Mouse (Mus musculus): ENCODE data around the gene Pla2g15.
A peak's percentile ranks its signal among the peaks of the same experiment; 100 is the strongest.

The Pla2g15 gene

DNA sequence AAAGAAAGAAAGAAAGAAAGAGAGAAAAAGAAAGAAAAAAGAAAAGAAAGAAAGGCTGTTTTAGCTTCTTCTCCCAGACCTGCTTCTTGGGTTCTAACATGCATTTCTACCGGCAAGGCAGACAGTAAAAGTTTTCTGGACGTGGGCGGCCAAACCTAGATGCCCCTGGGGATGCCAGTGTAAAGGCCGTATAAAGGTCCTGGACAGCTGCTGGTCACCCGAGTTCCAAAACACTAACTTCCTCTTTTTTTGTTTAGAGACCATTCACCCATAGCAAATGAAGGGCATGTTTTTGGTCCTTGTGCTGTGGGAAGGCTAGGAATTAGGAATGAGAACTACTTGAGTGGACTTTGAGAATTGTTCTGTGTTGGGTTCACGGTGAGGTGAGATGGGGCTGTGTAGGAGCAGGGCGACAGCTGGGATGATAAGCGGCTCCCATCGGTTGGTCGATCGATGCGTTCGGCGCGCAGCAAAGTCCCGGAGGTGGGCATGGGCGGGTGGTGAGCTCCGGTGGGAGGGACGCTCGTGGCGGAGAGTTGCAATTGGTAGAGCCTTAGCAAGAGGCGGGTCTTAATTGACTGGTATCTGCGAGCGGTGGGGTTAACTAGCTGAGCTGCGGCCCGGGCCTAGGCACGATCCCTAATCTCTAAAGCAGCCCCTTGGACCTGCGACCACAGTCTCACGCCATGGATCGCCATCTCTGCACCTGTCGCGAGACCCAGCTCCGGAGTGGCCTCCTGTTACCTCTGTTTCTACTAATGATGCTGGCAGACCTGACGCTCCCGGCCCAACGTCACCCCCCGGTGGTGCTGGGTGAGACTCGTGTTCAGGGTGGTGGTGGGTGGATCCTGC lies at the start of gene Pla2g15:
TSS of gene Pla2g15 (plus strand) at position 599 of the 852 bp plus-strand sequence.
- peak; percentile 98 for DNase-seq (ENCODE audit: low read depth, low spot score)

DNA sequence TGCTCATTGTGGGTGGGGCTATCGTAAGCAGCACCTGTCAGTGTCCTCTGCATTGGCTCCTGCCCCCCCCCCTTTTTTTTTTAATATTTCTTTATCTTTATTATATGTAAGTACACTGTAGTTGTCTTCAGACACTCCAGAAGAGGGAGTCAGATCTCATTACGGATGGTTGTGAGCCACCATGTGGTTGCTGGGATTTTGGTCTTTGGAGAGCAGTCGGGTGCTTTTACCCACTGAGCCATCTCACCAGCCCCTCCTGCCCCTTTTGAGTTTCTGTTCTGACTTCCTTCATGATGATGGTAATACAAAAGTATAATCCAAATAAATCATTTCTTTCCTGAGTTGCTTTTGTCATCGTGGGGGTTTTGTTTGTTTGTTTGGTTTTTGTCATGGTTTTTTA lies 47.9 kb upstream of the Pla2g15 start:
- DNase-seq (ENCODE audit: low read depth, low spot score) = no peak

DNA sequence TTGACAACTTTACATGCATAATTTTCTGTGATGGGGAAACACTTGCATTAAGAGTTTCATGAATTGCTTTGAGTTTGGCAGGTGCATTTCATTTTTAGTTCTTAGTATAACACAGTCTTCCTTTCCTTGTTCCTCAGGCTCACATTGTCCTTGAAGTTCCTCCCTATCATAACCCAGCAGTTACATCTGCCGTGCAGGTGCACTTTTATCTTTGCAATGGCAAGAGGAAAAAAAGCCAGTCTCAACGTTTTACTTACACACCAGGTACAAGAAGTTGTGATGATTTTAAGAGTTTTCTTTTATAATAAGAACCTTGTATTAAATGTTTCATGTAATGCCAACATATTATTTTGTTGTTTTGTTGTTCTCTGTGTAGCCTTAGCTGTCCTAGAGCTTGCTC lies 46.3 kb upstream of the Pla2g15 start:
- no peak for DNase-seq (ENCODE audit: low read depth, low spot score)

DNA sequence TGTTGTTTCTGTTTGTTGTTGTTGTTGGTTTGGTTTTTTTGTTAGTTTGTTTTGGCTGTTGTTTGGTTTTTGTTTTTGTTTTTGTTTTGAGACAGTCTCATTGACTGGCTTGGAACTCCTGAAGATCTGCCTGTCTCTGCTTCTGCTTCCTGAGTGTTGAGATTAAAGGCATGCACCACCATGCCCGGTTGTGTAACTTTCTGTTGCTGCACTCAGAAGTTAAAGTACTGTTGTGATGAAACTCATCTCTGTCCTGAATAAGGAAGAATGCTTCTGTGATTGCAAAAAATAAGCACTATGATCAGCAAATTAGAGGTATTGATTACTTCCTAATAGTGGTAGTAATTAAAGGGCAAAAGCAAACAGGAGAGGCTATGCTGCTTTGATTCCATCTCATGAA lies 44.0 kb upstream of the Pla2g15 start:
- no peak for DNase-seq (ENCODE audit: low read depth, low spot score)

DNA sequence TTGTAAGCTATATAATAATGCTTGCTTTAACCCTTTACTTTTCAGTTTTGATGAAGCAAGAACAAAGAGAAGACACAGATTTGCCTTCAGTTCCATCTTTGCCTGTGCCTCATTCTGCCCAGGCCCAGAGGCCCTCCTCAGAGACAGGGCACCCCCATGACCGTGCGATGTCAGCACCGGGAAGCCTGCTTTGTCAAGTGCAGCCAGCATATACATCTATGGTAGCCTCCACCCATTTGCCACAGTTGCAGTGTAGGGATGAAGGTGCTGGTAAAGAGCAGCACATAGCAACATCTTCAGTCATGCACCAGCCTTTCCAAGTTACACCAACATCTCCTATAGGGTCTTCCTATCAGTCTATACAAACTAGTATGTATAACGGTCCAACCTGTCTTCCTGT lies 42.1 kb upstream of the Pla2g15 start:
- DNase-seq (ENCODE audit: low read depth, low spot score) = no peak

DNA sequence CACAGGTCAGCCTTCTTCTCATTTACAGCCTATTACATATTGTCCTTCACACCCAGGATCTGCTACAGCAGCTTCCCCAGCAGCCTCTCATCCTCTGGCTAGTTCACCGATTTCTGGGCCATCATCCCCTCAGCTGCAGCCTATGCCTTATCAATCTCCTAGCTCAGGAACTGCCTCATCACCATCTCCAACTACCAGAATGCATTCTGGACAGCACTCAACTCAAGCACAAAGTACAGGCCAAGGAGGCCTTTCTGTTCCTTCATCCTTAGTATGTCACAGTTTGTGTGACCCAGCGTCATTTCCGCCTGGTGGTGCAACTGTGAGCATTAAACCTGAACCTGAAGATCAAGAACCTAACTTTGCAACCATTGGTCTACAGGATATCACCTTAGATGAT lies 41.5 kb upstream of the Pla2g15 start:
- no peak for DNase-seq (ENCODE audit: low read depth, low spot score)

DNA sequence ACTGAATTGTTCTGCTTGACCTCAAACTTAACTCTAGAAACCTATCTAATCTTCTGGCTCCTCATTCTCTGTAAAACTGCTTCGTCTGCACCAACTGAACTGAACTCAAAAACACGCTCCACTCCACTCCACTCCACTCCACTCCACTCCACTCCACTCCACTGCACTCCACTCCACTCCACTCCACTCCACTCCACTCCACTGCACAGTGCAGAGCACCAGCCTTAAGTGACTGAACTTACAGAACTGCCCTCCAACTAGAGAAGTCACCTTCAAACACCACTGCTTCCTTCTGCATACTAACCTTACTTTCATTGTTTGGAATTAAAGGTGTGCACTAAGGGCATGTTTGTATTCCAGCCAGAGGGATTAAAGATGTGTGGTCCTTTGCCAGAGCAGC lies 38.2 kb upstream of the Pla2g15 start:
- no peak for DNase-seq (ENCODE audit: low read depth, low spot score)

DNA sequence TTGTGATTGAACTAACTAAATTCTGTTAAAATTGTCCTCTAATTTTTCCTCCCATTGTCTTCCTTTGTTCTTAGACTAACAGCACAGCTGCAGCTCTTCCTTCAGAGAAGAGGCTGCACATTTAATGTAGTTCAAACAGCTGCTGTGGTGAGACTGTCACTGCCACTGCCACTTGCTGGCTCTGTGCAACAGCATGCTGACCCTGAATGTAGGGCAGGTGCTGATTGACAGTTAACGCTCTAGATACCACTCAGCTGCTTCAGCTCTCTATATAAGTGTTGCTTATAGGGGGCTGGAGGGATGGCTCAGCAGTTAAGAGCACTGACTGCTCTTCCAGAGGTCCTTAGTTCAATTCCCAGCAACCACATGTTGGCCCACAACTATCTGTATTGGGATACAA lies 37.7 kb upstream of the Pla2g15 start:
- DNase-seq (ENCODE audit: low read depth, low spot score) = no peak

DNA sequence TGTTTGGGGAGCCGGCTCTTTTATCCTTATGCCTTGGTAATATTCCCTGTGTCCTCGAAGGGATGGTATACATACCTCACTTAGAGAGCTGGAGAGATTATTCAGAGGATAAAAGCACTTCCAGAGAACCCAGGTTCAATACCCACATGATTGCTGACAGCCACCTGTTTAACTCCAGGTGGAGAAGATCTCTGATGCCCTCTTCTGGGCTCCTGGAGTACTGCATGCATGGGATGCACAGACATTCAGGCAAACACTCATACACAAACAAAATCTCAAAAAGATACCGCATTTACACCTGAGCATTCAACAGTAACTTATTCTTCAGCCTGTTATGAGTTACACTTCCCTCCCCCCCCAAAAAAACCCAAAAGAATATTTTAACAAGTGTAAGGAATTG lies 34.3 kb upstream of the Pla2g15 start:
- peak; percentile 15 for DNase-seq (ENCODE audit: low read depth, low spot score)

DNA sequence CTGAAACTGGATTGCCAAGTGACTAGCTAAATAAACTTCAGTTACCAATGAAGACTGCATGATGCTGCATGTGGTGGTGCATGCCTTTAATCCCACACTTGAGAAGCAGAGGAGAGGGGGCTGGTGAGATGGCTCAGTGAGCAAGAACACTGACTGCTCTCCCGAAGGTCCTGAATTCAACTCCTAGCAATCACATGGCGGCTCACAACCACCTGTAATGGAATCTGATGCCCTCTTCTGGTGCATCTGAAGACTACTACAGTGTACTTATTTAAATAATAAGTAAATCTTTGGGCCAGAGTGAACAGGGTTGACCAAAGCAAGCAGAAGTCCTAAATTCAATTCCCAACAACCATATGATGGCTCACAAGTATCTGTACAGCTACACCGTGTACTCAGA lies 26.8 kb upstream of the Pla2g15 start:
- no peak for DNase-seq (ENCODE audit: low read depth, low spot score)

DNA sequence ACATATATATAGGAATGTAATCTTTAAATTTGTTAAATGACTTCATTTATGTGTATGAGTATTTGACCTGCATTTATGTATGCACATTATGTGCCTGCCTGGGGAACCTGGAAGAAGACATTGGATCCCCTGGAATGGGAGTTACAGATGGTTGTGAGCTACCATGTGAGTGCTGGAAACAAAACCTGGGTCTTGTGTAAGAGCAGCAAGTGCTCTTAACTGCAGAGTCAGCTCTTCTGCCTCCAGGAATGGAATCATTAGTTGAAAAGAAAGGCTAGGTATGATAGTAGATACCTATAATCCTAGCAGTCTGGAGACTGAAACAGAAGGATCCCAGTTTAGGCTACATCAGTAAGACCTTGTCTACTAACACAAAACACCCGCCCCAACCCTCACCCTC lies 24.1 kb upstream of the Pla2g15 start:
- no peak for DNase-seq (ENCODE audit: low read depth, low spot score)

DNA sequence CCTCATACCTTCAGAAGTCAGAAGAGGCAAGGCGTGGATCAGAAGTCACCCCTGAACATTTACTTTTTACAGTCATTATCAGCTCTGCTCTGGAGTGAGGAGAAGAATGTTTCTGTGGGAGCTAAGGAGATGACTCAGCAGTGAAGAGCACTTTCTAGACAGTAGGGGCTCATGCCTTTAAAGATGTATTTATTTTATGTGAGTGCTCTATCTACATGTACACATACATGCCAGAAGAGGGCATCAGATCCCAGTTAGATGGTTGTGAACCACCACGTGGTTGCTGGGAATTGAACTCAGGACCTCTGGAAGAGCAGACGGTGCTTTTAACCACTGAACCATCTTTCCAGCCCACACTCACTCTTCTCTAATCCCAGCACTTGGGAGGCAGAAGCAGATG lies 23.1 kb upstream of the Pla2g15 start:
- DNase-seq (ENCODE audit: low read depth, low spot score) = no peak

DNA sequence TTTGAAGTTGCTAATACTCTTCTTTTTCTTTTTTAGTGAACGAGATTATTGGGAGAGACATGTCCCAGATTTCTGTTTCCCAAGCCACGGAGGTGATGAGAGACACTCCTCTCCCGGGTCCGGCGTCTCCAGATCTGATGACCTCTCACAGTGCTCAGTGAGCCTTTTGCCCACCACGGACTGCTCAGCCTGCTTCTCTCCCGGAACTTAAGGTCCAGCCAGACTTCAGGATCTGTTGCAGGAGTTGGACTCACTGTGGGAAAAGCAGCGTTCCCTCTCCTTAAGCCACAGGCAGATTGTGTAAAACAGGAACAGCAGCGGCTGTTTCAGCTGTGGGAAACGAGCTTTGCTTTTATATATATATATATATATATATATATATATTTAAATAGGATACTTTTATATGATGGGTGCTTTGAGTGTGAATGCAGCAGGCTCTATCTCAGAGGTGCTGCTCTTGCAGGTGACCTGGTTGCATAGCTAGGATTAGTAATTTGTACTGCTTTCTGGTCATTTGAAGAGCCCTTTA lies 22.3 kb upstream of the Pla2g15 start:
- DNase-seq (ENCODE audit: low read depth, low spot score) = no peak

DNA sequence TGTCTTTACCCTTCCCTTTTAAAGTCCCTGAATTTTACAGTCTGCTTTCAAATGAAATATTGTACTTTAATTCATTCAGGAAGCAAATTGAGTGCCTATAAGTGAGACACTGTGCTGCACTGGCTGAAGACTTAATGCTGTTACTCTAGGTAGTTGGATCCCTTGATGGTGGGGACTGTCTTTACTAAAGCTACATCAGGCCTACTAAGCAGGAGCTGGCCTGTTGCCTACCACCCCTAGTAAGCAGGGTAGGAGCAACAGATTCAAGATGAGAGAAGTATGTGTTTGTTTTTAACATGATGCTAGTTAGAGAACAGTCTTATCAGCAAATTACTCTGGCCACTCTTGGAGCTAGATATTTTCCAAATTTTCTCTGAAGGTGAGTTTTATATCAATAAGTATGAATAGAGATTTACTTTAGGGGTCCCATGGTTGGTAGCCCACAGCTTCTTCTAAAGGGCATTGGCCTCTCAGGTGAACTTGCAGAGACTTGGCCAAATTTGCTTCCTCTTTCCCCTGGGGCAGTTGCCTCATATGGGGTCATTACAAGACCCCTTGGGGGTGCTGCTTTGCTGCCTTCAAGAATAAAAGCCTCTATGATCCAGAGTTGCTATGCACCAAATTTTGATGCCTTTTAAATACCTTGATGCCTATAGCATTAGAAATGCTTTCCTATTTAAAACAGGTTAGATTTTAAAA lies 20.8 kb upstream of the Pla2g15 start:
- no peak for DNase-seq (ENCODE audit: low read depth, low spot score)

DNA sequence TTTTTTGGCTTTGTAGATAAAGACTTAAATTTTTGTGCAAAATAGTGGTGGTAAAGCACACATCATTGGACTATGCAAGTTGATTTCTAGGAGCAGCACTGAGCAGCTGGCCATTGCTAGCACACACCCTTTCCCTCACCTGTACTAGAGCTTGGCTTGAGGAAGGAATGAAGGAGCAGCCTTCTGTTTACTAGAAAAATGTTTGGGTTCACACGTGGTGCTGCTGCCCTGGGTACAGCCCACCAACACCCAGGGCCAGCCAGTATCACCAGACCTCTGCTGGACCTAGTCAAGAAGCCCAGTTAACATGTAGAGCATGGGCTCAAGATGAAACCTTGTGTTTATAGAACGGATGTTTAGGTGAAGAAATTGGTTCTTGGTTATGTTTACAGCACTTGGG lies 20.2 kb upstream of the Pla2g15 start:
- DNase-seq (ENCODE audit: low read depth, low spot score) = no peak

DNA sequence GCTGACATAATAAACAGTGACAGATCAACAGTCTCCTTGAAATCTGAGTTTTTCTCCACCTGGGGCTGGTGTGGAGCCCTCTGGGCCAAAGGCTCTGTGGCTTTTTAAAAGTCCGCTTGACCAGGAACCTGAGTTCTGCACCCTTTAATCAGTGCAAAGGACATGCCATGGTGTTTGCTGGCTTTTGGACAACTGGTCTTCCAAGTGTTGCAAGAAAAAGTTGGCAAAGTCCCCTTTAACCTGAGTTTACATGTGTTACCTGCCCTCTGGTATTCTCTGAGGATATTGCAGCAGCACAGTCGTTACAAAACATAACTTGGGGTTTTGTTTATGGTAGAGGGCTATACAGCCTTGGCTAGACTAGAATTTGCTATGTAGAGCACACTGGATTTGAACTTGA lies 19.7 kb upstream of the Pla2g15 start:
- no peak for DNase-seq (ENCODE audit: low read depth, low spot score)

DNA sequence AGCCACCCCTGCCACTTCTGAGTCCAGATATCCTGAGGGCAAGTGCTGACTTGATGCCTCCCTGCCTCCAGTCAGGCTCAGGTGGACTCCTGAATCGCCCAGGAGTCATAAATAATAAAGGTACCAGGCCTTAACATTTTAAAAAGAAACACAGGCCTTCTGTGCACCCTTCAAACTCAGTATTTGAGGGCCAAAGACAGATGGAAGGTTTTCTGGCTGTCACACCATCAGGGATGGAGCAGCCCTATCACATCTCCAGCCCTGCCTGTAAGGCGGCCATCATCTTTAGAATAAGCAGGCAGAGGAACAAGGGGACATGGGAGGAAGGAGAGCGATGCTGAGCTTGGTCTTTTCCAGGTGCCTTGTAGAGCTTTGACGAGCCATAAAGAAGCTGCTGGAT lies 19.2 kb upstream of the Pla2g15 start:
- DNase-seq (ENCODE audit: low read depth, low spot score) = no peak

DNA sequence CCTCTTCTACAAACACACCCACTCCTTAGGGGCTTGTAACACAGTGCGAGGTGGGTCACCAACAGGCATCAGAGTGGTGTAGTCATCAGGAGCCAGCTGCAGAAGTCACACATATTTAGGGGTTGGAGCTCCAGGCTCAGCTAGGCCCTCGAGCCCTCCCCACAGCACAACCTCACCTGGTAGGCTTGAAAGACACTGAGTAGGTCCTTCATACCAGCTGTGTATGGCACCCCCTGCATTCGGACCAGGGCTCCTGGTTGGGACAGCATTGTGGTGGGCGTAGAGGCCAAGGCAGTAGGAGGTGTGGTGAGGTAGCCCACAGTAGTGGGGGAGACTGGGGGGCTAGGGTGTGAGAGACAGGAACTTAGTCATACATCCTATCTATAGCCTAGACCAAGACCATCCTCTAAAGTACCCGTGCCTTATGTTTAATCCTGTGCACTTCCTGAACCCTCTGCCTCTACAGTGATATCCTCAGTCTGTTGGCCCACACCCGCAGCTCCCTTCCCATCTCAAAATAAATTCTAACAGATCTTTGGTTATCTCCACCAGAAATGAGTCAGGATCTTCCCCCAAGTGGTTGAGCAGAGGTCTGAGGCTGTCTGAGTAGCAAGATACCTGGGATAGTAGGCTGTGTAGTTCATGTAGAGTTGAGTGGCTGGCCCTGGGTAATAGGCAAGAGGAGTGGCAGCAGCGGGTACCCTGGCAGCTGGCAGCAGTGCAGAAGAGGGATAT lies 18.5 kb upstream of the Pla2g15 start:
- DNase-seq (ENCODE audit: low read depth, low spot score) = no peak

DNA sequence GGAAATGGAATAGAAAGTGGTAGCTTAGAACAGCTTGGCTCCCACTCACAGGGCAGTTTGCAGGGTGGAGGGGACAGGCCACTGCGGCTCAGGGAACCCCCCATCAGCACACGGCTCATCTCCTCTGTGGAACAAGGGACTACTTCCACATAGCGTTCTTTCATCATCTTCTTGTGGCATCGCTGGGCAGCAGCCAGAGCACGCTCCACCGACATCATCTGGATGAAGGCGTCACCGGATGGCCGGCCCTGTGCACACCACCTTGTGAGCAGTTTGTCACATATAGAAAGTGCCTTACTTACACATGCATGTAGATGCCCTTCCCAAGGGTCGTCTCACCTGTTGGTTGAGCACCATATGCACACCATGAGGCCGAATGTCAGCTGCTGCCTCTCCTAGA lies 17.8 kb upstream of the Pla2g15 start:
- no peak for DNase-seq (ENCODE audit: low read depth, low spot score)

DNA sequence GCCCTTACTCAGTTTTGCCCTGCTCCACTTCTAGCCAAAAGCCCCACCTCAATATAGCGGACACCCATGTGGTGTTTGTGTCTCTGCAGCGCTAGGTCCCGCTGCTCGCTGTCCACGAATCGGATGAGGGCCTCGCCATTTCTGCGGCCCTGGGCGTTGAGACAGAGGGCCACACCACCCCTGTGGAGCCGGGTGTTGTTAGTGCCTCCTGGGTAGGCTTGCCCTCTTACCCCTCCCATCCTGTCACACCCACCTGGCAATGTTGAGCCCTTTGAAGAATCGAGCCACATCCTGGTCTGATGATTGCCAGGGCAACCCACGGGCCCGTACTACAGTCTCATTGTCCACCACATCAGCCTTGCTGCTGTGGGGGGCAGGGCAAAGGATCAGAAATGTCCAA lies 16.7 kb upstream of the Pla2g15 start:
- no peak for DNase-seq (ENCODE audit: low read depth, low spot score)

DNA sequence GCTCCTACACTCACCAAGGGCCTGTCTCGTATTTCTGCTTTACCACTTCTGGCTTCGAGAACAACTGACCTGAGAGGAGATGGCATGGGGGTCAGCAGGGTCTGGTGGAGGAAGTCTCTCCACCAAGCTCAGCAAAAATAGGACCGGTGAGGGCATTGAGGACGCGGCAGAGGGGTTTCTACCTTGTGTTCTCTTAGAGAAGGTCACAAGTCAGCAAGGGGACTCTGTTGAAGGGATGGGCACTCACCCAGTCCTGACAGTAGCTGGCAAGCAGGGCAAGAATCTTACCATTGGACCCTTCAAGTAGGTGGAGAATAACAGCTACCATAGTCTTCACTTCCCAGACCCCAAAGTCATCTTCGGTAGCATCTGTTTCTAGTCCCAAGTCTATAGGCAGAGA lies 16.3 kb upstream of the Pla2g15 start:
- DNase-seq (ENCODE audit: low read depth, low spot score) = no peak

All from brain, adult 2 months (tissue).